Mouse (Mus musculus): Measurements from ENCODE around the gene Dusp18.
"Not testable (repeated sequence)": the region's sequence is repeated elsewhere in the genome, so short reads cannot be mapped to it uniquely, and the experiment has no call there.

The Dusp18 gene

GRCm38 (mm10) chr11:3893970-3894369 is 1.1 kb upstream of the Dusp18 start:
- no peak for DNase-seq (ENCODE audit: low spot score in 2 of 2)

DNA sequence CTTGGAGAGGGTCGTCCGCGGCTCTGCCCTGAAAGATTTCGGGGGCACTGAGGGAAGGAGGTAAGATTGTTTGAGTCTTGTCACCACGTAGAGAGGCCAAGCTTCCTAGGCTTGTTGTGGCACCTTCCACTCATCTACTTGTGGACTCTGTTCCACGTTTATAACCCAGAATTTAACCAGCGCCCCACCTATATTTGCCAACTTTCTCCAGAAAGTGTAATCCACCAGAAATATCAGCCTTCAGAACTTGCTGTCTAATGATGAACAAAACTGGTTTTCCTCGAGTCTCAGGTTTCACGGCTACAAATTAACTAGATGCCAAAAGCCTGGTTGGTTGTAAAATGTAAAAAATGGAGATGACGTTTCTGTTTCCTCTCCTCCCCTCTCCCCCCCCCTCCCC is 418 bp downstream of the Dusp18 start:
- no peak for DNase-seq (ENCODE audit: low spot score in 2 of 2)

GRCm38 (mm10) chr11:3895933-3896332 is 893 bp downstream of the Dusp18 start:
- DNase-seq (ENCODE audit: low spot score in 2 of 2) = no peak

- no peak for DNase-seq (ENCODE audit: low spot score in 2 of 2)
Measured at GRCm38 (mm10) chr11:3900296-3900695, 5.3 kb downstream of the Dusp18 start.

GRCm38 (mm10) chr11:3902516-3902915 is 7.5 kb downstream of the Dusp18 start:
- DNase-seq (ENCODE audit: low spot score in 2 of 2) = no peak

DNA sequence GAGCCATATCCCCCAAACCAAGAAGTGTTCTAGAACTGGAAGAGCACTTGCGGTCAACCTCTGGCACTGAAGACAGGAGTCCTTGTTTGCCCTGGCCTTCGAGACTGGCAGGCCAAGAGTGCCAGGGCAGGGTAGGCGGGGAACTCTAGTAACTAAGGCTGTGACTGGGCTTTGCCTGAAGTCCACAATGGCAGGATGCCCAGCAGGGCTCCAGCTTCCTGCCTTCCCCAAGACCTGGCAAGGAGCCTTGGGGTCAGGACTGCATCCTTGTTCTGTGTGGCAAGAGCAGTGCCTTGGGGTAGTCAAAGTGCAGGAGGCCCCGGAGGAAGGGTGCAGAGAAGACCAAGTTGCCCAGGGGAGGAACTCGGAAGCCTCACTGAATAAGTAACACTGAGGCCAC is 8.0 kb downstream of the Dusp18 start:
- peak; percentile 60 to 76 for DNase-seq (ENCODE audit: low spot score in 2 of 2)

DNA sequence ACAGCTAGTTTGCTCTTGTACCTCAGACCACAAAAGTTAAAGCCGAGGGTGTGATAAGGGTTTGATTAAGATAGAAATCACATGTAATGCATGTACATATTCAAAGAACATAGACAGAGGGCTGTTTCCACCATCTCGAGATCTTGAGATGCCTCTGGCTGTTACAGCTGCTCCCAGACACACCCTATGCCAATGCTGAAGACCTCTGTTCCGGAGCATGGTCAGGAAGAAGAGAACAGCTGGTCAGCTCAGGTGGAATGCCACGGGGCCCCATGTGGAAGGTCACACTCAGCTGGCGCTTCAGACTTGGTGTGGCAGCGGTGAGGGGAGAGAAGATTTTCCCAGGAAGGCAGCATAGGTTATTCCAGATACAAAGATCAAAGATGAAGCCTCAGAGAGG is 9.6 kb downstream of the Dusp18 start:
- DNase-seq (ENCODE audit: low spot score in 2 of 2) = no peak

GRCm38 (mm10) chr11:3905446-3905845 is 10.4 kb downstream of the Dusp18 start:
- no peak for DNase-seq (ENCODE audit: low spot score in 2 of 2)

GRCm38 (mm10) chr11:3909236-3909635 is 14.2 kb downstream of the Dusp18 start:
- no peak for DNase-seq (ENCODE audit: low spot score in 2 of 2)

DNA sequence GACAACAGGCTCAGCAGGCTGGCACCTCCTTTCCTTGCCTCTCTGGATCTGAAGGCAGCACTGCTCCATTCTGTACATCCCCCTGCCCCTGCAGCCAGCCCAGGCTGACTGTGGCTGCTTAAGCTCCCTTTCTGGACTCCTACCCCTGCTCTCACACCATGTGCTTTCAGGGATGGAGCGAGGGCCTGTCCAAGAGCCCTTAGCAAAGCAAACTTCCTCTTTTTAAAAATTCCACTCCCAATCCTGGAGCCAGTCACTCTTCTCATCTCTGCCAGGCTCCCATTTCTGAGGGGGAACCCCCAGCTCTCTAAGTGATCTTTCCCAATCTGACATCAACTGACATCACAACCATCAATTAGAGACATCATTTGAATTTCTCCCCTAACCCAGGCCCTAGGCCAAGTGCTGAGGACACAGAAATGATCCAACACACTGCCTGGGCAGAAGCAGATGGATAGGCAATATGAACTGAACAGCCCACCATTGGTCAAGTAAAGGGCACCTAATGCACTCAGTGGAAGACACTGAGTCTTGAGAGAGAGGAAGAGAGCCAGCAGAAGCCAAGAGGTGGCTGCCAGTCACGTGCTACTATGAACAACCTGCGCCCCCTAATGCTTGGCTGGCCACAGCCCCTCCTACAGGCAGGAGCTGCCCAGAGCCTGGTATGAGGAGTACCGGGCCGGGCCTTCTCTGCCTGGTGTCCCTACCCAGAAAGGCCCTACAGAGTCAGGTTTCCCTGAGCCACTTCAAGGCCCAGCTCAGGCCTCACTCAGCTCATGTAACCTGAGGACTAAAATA is 15.7 kb downstream of the Dusp18 start:
- no peak for DNase-seq (ENCODE audit: low spot score in 2 of 2)

DNA sequence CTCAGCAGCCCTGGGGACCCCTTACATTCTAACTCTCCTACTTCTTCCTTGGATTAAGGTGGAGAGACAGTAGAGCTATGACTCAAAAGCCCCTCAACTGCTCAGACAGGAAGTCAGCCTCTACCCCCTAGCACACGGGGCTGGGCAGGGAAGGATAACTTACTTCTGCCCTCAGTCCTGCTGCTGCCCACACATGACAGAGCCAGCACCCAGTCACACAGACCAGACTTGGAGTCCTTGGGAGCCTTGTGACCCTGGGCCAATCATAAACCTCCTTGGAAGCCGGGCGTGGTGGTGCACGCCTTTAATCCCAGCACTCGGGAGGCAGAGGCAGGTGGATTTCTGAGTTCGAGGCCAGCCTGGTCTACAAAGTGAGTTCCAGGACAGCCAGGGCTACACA is 16.4 kb downstream of the Dusp18 start:
- DNase-seq (ENCODE audit: low spot score in 2 of 2) = not testable (repeated sequence)

- DNase-seq (ENCODE audit: low spot score in 2 of 2) = peak; percentile 24 to 52
Measured at GRCm38 (mm10) chr11:3912100-3912874, 17.2 kb downstream of the Dusp18 start.

DNA sequence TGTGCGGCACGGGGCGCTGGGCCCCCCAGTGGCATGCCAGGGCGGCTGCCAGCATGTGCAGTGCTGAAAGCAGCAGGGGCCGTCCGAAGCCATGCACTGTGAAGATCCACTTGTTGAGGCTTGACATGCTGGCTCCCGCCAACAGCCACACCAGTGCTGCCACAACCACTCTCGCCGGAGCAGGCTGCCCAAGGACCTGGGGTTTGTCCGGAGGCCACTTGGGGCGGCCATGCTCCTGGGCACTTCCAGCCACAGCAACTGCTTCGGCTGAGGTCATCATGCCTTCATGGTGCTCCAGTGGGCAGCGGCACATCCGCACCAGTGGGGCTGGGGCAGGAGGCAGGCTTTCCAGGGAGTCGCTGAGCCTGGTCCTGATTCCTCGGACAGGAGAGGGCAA is 17.8 kb downstream of the Dusp18 start:
- peak; percentile 41 to 46 for DNase-seq (ENCODE audit: low spot score in 2 of 2)

GRCm38 (mm10) chr11:3913316-3914108 is 18.5 kb downstream of the Dusp18 start:
- peak; percentile 88 to 93 for DNase-seq (ENCODE audit: low spot score in 2 of 2)

- DNase-seq (ENCODE audit: low spot score in 2 of 2) = peak; percentile 57 to 76
Measured at GRCm38 (mm10) chr11:3914109-3914840, 19.2 kb downstream of the Dusp18 start, which contains the start of gene Slc35e4. TSS of gene Slc35e4 (minus strand) at chr11:3914664.

DNA sequence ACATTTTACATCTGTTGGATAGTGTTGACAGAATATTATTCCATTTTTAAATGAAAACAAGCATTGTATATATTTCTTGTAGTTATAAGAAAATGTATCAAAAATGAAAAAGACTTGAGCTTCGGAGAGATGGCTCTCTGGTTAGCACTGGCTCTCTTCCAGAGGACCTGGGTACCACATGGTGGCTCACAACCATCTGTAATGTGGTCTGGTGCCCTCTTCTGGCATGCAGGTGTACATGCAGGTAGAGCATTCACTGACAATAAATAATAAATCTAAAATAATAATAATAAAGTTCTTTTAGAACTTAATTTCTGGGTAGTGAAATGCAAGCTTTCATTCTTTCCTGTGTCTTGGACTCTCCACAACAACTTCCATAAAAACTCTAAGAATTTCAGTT is 23.7 kb downstream of the Dusp18 start:
- DNase-seq (ENCODE audit: low spot score in 2 of 2) = no peak

GRCm38 (mm10) chr11:3920476-3920875 is 25.4 kb downstream of the Dusp18 start:
- DNase-seq (ENCODE audit: low spot score in 2 of 2) = no peak

DNA sequence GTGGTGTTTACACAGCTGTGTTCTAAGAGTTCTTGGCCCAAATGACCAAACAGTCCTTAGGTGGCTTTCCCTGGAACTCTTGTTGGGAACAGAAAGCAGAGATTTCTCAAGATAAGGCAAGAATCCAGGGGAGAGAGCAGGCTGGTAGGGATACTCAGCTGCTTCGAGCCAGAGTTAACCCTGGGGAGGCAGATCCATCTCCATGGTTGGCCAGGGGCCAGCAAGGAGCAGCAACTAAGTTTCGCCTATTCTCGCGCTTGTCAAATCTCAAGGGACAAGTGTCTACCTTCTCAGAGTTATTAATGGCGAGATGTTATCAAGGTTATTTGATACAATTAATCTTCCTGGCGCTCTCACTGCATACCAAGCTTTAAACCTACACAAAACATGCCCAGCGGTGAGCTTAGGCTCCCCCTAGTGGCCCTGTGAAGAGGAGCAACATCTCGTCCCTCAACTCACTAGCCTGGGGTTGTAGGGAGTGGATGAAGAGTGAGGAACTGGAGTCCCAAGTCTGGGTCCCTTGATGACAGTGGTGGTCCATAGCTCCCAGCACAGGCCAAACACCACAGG is 26.3 kb downstream of the Dusp18 start:
- DNase-seq (ENCODE audit: low spot score in 2 of 2) = peak in 1 of 2 experiments; percentile 40

DNA sequence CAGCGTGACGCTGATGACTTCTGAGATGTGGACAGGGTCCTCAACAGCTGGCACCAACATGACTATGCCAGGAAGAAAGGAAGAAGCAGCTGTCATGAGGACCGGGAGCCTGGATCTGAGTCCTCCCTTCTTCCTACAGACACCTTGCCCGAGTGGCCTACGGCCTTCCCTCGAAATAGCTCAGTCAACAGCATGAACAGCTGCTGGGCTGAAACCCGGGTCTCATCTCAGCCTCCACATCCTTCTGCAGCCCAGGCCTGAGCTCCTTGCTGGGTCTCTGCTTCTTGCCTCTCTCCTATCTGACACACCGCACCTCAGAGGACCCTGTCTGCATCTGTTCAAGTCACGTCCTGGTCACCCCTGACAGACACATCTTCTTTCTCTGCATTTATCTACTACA is 27.1 kb downstream of the Dusp18 start:
- DNase-seq (ENCODE audit: low spot score in 2 of 2) = no peak

GRCm38 (mm10) chr11:3922731-3923130 is 27.7 kb downstream of the Dusp18 start:
- DNase-seq (ENCODE audit: low spot score in 2 of 2) = no peak

- no peak for DNase-seq (ENCODE audit: low spot score in 2 of 2)
Measured at GRCm38 (mm10) chr11:3925916-3926315, 30.9 kb downstream of the Dusp18 start.
